In genomic region chr11:119404627-119405026, GRCm38 (mm10) we compare ENCODE assay signal across 8 mouse cellular contexts. TPM values are rescaled to one million over a fixed set of nuclear protein-coding genes. Genes with fewer than 3 reads are reported as not detected.
DNase-seq lines count a peak whose midpoint lies in the region; ATAC-seq lines count a peak whose summit lies in the region.

No protein-coding gene starts in this region.

- H3K4me1 ChIP-seq in hindbrain, embryonic 10.5 days (replicated peaks) = 0 out of 2 replicates have a peak, but pooled peaks cover under 1% of the 10 kb centered on the region
- H3K4me1 ChIP-seq in hindbrain, embryonic 12.5 days = no peaks in the 10 kb centered on the region

- 46% methylated on average over 5 of the region's 5 CpGs for WGBS in hindbrain, embryonic 10.5 days
- 48% methylated on average over 5 of the region's 5 CpGs for WGBS in hindbrain, embryonic 12.5 days

- DNase-seq in hindbrain, embryonic 10.5 days (ENCODE audit: low spot score) = peak; percentile 52
- DNase-seq in CD8-positive naive resting alpha-beta T cell, adult 2 months (ENCODE audit: low read depth in 2 of 2, low spot score in 2 of 2) = peak; percentile 34 to 51
- peak; percentile 41 for DNase-seq in adrenal gland, postnatal 25 days
- DNase-seq in kidney, postnatal 25 days = peak; percentile 33 to 64
- peak; percentile 25 to 51 for DNase-seq in spleen, adult 18-20 months
- no peak for DNase-seq in gastrocnemius, postnatal 14 days
- no peak for DNase-seq in ovary, adult 18-20 months (ENCODE audit: low spot score)

- H3K9me3 ChIP-seq in hindbrain, embryonic 10.5 days = no peaks in the 10 kb centered on the region
- H3K9me3 ChIP-seq in hindbrain, embryonic 12.5 days (replicated peaks) = no peaks in the 10 kb centered on the region

- intact Hi-C loops in gastrocnemius, postnatal 14 days (cut with DNase I; ENCODE audit: low total_unique reads) = no loop called here

- no peak overlapping the region for H3K4me2 ChIP-seq in hindbrain, embryonic 12.5 days (replicated peaks)

- H3K4me3 ChIP-seq in hindbrain, embryonic 10.5 days = no peak overlapping the region
- H3K4me3 ChIP-seq in hindbrain, embryonic 12.5 days = no peak overlapping the region

- no peaks in the 10 kb centered on the region for H3K36me3 ChIP-seq in hindbrain, embryonic 10.5 days
- H3K36me3 ChIP-seq in hindbrain, embryonic 12.5 days = no peaks in the 10 kb centered on the region

- no peaks in the 10 kb centered on the region for H3K27me3 ChIP-seq in hindbrain, embryonic 10.5 days (ENCODE audit: insufficient read depth, poor library complexity, severe bottlenecking)
- no peaks in the 10 kb centered on the region for H3K27me3 ChIP-seq in hindbrain, embryonic 12.5 days

- no peak overlapping the region for H3K9ac ChIP-seq in hindbrain, embryonic 12.5 days

- ATAC-seq in hindbrain, embryonic 12.5 days (ENCODE audit: low FRiP score) = no peak

- H3K27ac ChIP-seq in hindbrain, embryonic 10.5 days = no peak overlapping the region
- no peak overlapping the region for H3K27ac ChIP-seq in hindbrain, embryonic 12.5 days

RNA-seq across cellular contexts. Expression of gene Rnf213, which starts 11.7 kb away (rescaled TPM):
- 1.5 and 1.8 TPM in 2 replicates for polyA plus RNA-seq in hindbrain, embryonic 10.5 days (2016; fragmentation: Nextera tagmentation; extraction: Ambion mirVana)
- 1.5 and 2.3 TPM in 2 replicates for polyA plus RNA-seq in hindbrain, embryonic 12.5 days (2016; fragmentation: Nextera tagmentation; extraction: Ambion mirVana)
- 36.8 and 46.2 TPM in 2 replicates for total RNA-seq in adrenal gland, postnatal 25 days (2021)
- total RNA-seq in gastrocnemius, postnatal 14 days (2021) = 1 to 10 TPM; 5.4 to 7.4 TPM

RNA-seq across cellular contexts. Expression of gene Slc26a11, which starts 49.3 kb away (rescaled TPM):
- polyA plus RNA-seq in hindbrain, embryonic 10.5 days (2016; fragmentation: Nextera tagmentation; extraction: Ambion mirVana) = 6.1 and 7.8 TPM in 2 replicates
- polyA plus RNA-seq in hindbrain, embryonic 12.5 days (2016; fragmentation: Nextera tagmentation; extraction: Ambion mirVana) = 5.3 and 6.0 TPM in 2 replicates
- 9.5 and 13.1 TPM in 2 replicates for total RNA-seq in adrenal gland, postnatal 25 days (2021)
- total RNA-seq in gastrocnemius, postnatal 14 days (2021) = 1 to 10 TPM; 2.7 to 2.9 TPM

RNA-seq across cellular contexts. Expression of gene Sgsh, which starts 49.3 kb away (rescaled TPM):
- polyA plus RNA-seq in hindbrain, embryonic 10.5 days (2016; fragmentation: Nextera tagmentation; extraction: Ambion mirVana) = 6.8 and 7.1 TPM in 2 replicates
- polyA plus RNA-seq in hindbrain, embryonic 12.5 days (2016; fragmentation: Nextera tagmentation; extraction: Ambion mirVana) = 4.4 and 4.6 TPM in 2 replicates
- total RNA-seq in adrenal gland, postnatal 25 days (2021) = 21.6 and 26.9 TPM in 2 replicates
- 1 to 10 TPM; 3.2 to 4.5 TPM for total RNA-seq in gastrocnemius, postnatal 14 days (2021)

Comparison
In these comparisons a context has a peak if more than half of its experiments do, and no peak if none do; other contexts are left out.
1. DNase-seq: peak in hindbrain, embryonic 10.5 days (single experiment), CD8-positive naive resting alpha-beta T cell, adult 2 months (2 of 2), adrenal gland, postnatal 25 days (single experiment), kidney, postnatal 25 days (2 of 2) and spleen, adult 18-20 months (2 of 2); none in gastrocnemius, postnatal 14 days (single experiment) and ovary, adult 18-20 months (single experiment).